Mouse (Mus musculus) Patski (cell line): Measurements from ENCODE around the gene Kif5a. TPM values are rescaled to one million over a fixed set of nuclear protein-coding genes. Genes with fewer than 3 reads are reported as not detected.
A peak's percentile ranks its signal among the peaks of the same experiment; 100 is the strongest.

Source experiments
- ATAC-seq: fragments of 100-300 bp; one replicate; pipeline ENCODE4 v1.8.0; 2021
- CTCF ChIA-PET: fragments of 350-600 bp; sonication (Branson Sonifier 250); formaldehyde crosslinking; loops from one replicate; lab custom pipeline; 2022; ENCODE audit warnings: inconsistent platforms; lab: Charles Lee
- POLR2A ChIA-PET: fragments of 350-600 bp; sonication (Branson Sonifier 250); formaldehyde crosslinking; loops from one replicate; lab custom pipeline; 2022; ENCODE audit warnings: antibody characterized with exemption, inconsistent platforms; lab: Charles Lee
- DNase-seq: peaks from one replicate; pipeline ENCODE4 v3.0.0-alpha.2; 2011; ENCODE audit warnings: low read depth, low spot score
- H3K27me3 ChIP-seq: fragments of 371-371 bp; one replicate; pipeline ENCODE4 v1.5.1; 2021
- CTCF ChIP-seq: fragments of 100-300 bp; IDR thresholded peaks from one replicate; pipeline ENCODE4 v1.5.1; 2021
- in situ Hi-C: fragments of 300-500 bp; cut with MboI; formaldehyde crosslinking; loops from 3 replicates; pipeline ENCODE4 v1.11.1; 2018; ENCODE audit warnings: low pct_unique_long_range_greater_than_20kb, mixed read lengths
- polyA plus RNA-seq: library from polyadenylated mRNA; unstranded; gene quantifications from one replicate; pipeline ENCODE4 v1.2.3, GENCODE M21; 2021

The Kif5a gene
- polyA plus RNA-seq, 1 experiment from 2014 or later, result 0.44 TPM

- peak; percentile 68 for ATAC-seq
These were observed 27.3 kb upstream of the Kif5a start for GRCm38 (mm10) chr10:127290307-127290929.

GRCm38 (mm10) chr10:127289573-127290191, 26.5 kb upstream of the Kif5a start:
- POLR2A ChIA-PET, result interaction anchor here (0.7 to 1.6 kb wide), 6 partner anchors 8 to 123 kb away, joined by 3 to 7 read pairs (median 4); no protein-coding TSS in a partner anchor
- DNase-seq (peak; percentile 54), ATAC-seq (peak; percentile 23)
- H3K27me3 ChIP-seq, result no peaks in the 10 kb centered on the region
- CTCF ChIA-PET, result no interaction called here
- TF ChIP-seq CTCF, result no peak
- in situ Hi-C loops, result loop anchor here (25.0 kb wide), 2 partner anchors 373 to 748 kb away; partner anchors contain the start of genes Nab2, Naca and Nemp1

More at GRCm38 (mm10) chr10:127290307-127290929, 27.3 kb upstream of the Kif5a start:
- ChIA-PET CTCF (no interaction called here), POLR2A (interaction anchor here (0.6 to 1.6 kb wide), 10 partner anchors 8 to 253 kb away, joined by 3 to 7 read pairs (median 4); partner anchors contain the start of gene Mars)
- in situ Hi-C loops, result loop anchor here (25.0 kb wide), 2 partner anchors 372 to 747 kb away; partner anchors contain the start of genes Nab2, Naca and Nemp1
- DNase-seq, result peak; percentile 99
- TF ChIP-seq CTCF, result no peak
- H3K27me3 ChIP-seq, result no peaks in the 10 kb centered on the region

GRCm38 (mm10) chr10:127288800-127289572, 25.8 kb upstream of the Kif5a start, which contains the start of gene Mbd6:
TSS of gene Mbd6 (minus strand) at chr10:127289018.
- no peaks in the 10 kb centered on the region for H3K27me3 ChIP-seq
- POLR2A ChIA-PET, result interaction anchor here (0.7 to 2.5 kb wide), 6 partner anchors 8 to 123 kb away, joined by 3 to 11 read pairs (median 5); no protein-coding TSS in a partner anchor
- TF ChIP-seq CTCF, result no peak
- CTCF ChIA-PET, result no interaction called here
- DNase-seq (peak; percentile 54), ATAC-seq (peak; percentile 24)
- in situ Hi-C loops, result loop anchor here (25.0 kb wide), 2 partner anchors 373 to 748 kb away; partner anchors contain the start of genes Nab2, Naca and Nemp1

GRCm38 (mm10) chr10:127288328-127288799, 25.2 kb upstream of the Kif5a start:
- in situ Hi-C loops, result loop anchor here (25.0 kb wide), 2 partner anchors 374 to 749 kb away; partner anchors contain the start of genes Nab2, Naca and Nemp1
- DNase-seq, result no peak
- ATAC-seq, result no peak

GRCm38 (mm10) chr10:127287936-127288293, 24.8 kb upstream of the Kif5a start:
- in situ Hi-C loops, result loop anchor here (25.0 kb wide), 2 partner anchors 374 to 749 kb away; partner anchors contain the start of genes Nab2, Naca and Nemp1
- no peak for TF ChIP-seq CTCF
- CTCF ChIA-PET, result interaction anchor here (1.1 kb wide), 1 partner anchor 12 kb away, joined by 3 read pairs; no protein-coding TSS in a partner anchor
- ATAC-seq, result no peak
- DNase-seq, result no peak
- POLR2A ChIA-PET, result interaction anchor here (2.5 kb wide), 1 partner anchor 15 kb away, joined by 11 read pairs; no protein-coding TSS in a partner anchor
- no peaks in the 10 kb centered on the region for H3K27me3 ChIP-seq

More at GRCm38 (mm10) chr10:127288328-127288799, 25.2 kb upstream of the Kif5a start:
- ChIA-PET CTCF (interaction anchor here (1.1 kb wide), 1 partner anchor 13 kb away, joined by 3 read pairs; no protein-coding TSS in a partner anchor), POLR2A (interaction anchor here (2.5 kb wide), 1 partner anchor 16 kb away, joined by 11 read pairs; no protein-coding TSS in a partner anchor)
- H3K27me3 ChIP-seq, result no peaks in the 10 kb centered on the region
- TF ChIP-seq CTCF, result no peak

- in situ Hi-C loops, result loop anchor here (25.0 kb wide), 2 partner anchors 375 to 750 kb away; partner anchors contain the start of genes Nab2, Naca and Nemp1
- ChIA-PET POLR2A (interaction anchor here (1.2 to 2.5 kb wide), 3 partner anchors 9 to 15 kb away, joined by 4 to 11 read pairs (median 4); no protein-coding TSS in a partner anchor), CTCF (interaction anchor here (0.8 to 1.1 kb wide), 3 partner anchors 12 to 25 kb away, joined by 3 to 4 read pairs (median 4); partner anchors contain the start of gene Mars)
- H3K27me3 ChIP-seq, result no peaks in the 10 kb centered on the region
- DNase-seq (no peak), ATAC-seq (no peak)
- TF ChIP-seq CTCF, result no peak
These were observed 24.3 kb upstream of the Kif5a start for GRCm38 (mm10) chr10:127287271-127287935.

- DNase-seq, result no peak
- CTCF ChIA-PET, result interaction anchor here (0.8 to 1.1 kb wide), 2 partner anchors 14 to 25 kb away, joined by 4 read pairs; partner anchors contain the start of gene Mars
- in situ Hi-C loops, result loop anchor here (25.0 kb wide), 2 partner anchors 376 to 751 kb away; partner anchors contain the start of genes Nab2, Naca and Nemp1
These were observed 23.6 kb upstream of the Kif5a start for GRCm38 (mm10) chr10:127286730-127287129.

GRCm38 (mm10) chr10:127286194-127286593, 23.0 kb upstream of the Kif5a start:
- DNase-seq (no peak), ATAC-seq (no peak)
- CTCF ChIA-PET, result interaction anchor here (1.1 kb wide), 1 partner anchor 14 kb away, joined by 4 read pairs; no protein-coding TSS in a partner anchor
- in situ Hi-C loops, result loop anchor here (25.0 kb wide), 2 partner anchors 376 to 751 kb away; partner anchors contain the start of genes Nab2, Naca and Nemp1
- POLR2A ChIA-PET, result interaction anchor here (1.2 to 2.5 kb wide), 5 partner anchors 8 to 25 kb away, joined by 3 to 11 read pairs (median 4); partner anchors contain the start of gene Mars
- H3K27me3 ChIP-seq, result no peaks in the 10 kb centered on the region
- TF ChIP-seq CTCF, result no peak

More at GRCm38 (mm10) chr10:127286730-127287129, 23.6 kb upstream of the Kif5a start:
- no peak for ATAC-seq
- H3K27me3 ChIP-seq, result no peaks in the 10 kb centered on the region
- no peak for TF ChIP-seq CTCF
- POLR2A ChIA-PET, result interaction anchor here (1.2 to 2.5 kb wide), 4 partner anchors 9 to 25 kb away, joined by 3 to 11 read pairs (median 4); partner anchors contain the start of gene Mars
